Mouse (Mus musculus): ENCODE measurements at regions not wholly inside any gene's neighbourhood (a gene's known extent, or its start where the extent isn't known, plus 50 kb on each side); places are given as distances from the start of the nearest gene placed in this dataset.

DNA sequence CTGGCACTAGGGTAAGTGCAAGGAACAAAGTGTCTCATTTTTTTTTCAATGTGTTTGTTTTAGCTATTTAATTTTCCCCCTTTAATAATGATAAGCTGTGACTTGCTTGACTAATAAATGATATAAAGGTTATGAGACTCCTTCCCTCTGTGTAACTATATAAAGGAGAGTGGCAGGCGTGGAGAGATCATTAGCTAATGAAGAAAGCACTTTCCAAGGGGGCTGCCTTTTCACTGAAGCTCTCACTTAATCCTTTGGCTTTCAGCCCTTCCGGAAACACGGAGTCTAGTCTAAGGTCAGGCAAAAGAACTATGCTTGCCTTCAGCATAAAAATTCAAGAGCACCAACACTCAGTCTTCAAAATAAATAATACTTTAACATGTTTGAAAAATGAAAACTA, 1382.2 kb upstream of the Got2 start:
- TF ChIP-seq CTCF (IDR thresholded peaks at IDR 0.05; ENCODE audit: low read depth) (no peak), EP300 (optimal IDR thresholded peaks at IDR 0.05) (no peak)
